Mouse (Mus musculus): ENCODE measurements at regions not wholly inside any gene's neighbourhood (a gene's known extent, or its start where the extent isn't known, plus 50 kb on each side); places are given as distances from the start of the nearest gene placed in this dataset.

- no peak for TF ChIP-seq CEBPB (IDR thresholded peaks at IDR 0.05; ENCODE audit: insufficient read depth, poor library complexity, severe bottlenecking)
- TF ChIP-seq POLR2A (IDR thresholded peaks at IDR 0.05; ENCODE audit: insufficient read length, low read depth) = no peak
- TF ChIP-seq SRF (IDR thresholded peaks at IDR 0.05; ENCODE audit: control insufficient read depth, insufficient read length, low read depth) = no peak
- TF ChIP-seq MAX (IDR thresholded peaks at IDR 0.05; ENCODE audit: low read depth) = no peak
- TF ChIP-seq MYOG (IDR thresholded peaks at IDR 0.05; ENCODE audit: control insufficient read depth in 1 of 3, insufficient read depth in 1 of 3, insufficient read length in 2 of 3, low read depth in 2 of 3) = no peak
- no peak for TF ChIP-seq USF1 (IDR thresholded peaks at IDR 0.05; ENCODE audit: low read depth)
- TF ChIP-seq E2F4 (IDR thresholded peaks at IDR 0.05; ENCODE audit: insufficient read depth) = no peak
- TF ChIP-seq TCF12 (IDR thresholded peaks at IDR 0.05; ENCODE audit: insufficient read depth, poor library complexity, severe bottlenecking) = no peak
- TF ChIP-seq REST (IDR thresholded peaks at IDR 0.05; ENCODE audit: insufficient read depth, insufficient read length) = no peak
- no peak for TF ChIP-seq POLR2AphosphoS2 (IDR thresholded peaks at IDR 0.05; ENCODE audit: insufficient read length, low read depth)
These were observed 155.6 kb upstream of the Arg1 start for GRCm38 (mm10) chr10:25082930-25083329.

All from myocyte (in vitro differentiated cells).